Mouse (Mus musculus) liver, embryonic 14.5 days (tissue): ENCODE measurements around the gene Ddost. TPM values are rescaled to one million over a fixed set of nuclear protein-coding genes. Genes with fewer than 3 reads are reported as not detected.
A peak's percentile ranks its signal among the peaks of the same experiment; 100 is the strongest.

Experiments
- ATAC-seq: fragments of 200-750 bp; cut with Nextera tagmentation; 2 replicates; pipeline ENCODE4 v1.8.0; 2017; ENCODE audit warnings: moderate number of reproducible peaks, mild to moderate bottlenecking, moderate library complexity; ENCODE audit not compliant: insufficient read depth
- DNase-seq, 3 experiments: peaks; one replicate each; pipeline ENCODE4 v3.0.0-alpha.2; 2012 to 2013; ENCODE audit warnings: low read depth in 3 of 3, low spot score in 3 of 3
- H3K27ac ChIP-seq: fragments of 300-500 bp; sonication (generic); 2 replicates; pipeline ENCODE4 v1.5.1; 2014; ENCODE audit warnings: moderate library complexity, mild to moderate bottlenecking, control low read depth, inconsistent platforms
- H3K27me3 ChIP-seq: fragments of 300-500 bp; sonication (generic); 2 replicates; pipeline ENCODE4 v1.6.1; 2014; ENCODE audit warnings: mild to moderate bottlenecking, low read length, moderate library complexity; ENCODE audit not compliant: control insufficient read depth, insufficient read depth
- H3K36me3 ChIP-seq: fragments of 300-500 bp; sonication (generic); replicated peaks from 2 replicates; pipeline ENCODE4 v1.6.1; 2014; ENCODE audit warnings: low read depth; ENCODE audit not compliant: control insufficient read depth, insufficient read depth
- H3K4me1 ChIP-seq, 2 experiments: fragments of 200-500 bp in 1 of 2; fragments of 300-500 bp in 1 of 2; sonication (generic) in 1 of 2; replicated peaks; 2 replicates each; pipeline ENCODE4 v1.6.1; 2012 to 2014; ENCODE audit warnings: antibody characterized with exemption in 1 of 2, inconsistent platforms in 1 of 2, low read length in 1 of 2; ENCODE audit not compliant: control insufficient read depth in 2 of 2, insufficient read depth in 2 of 2
- H3K4me2 ChIP-seq: fragments of 300-500 bp; sonication (generic); 2 replicates; pipeline ENCODE4 v1.6.1; 2014; ENCODE audit warnings: low read depth, mild to moderate bottlenecking, control low read depth, moderate library complexity
- H3K4me3 ChIP-seq, 2 experiments: fragments of 200-500 bp in 1 of 2; fragments of 300-500 bp in 1 of 2; sonication (generic) in 1 of 2; 2 replicates each; pipeline ENCODE4 v1.5.1; 2012 to 2014; ENCODE audit warnings: low read depth in 2 of 2, low read length in 2 of 2, mild to moderate bottlenecking in 2 of 2, control low read depth in 1 of 2, inconsistent platforms in 1 of 2, moderate library complexity in 1 of 2; ENCODE audit not compliant: insufficient read depth in 1 of 2
- H3K9ac ChIP-seq: fragments of 300-500 bp; sonication (generic); replicated peaks from 2 replicates; pipeline ENCODE4 v1.6.1; 2014; ENCODE audit warnings: mild to moderate bottlenecking, control low read depth, moderate library complexity
- H3K9me3 ChIP-seq: fragments of 300-500 bp; sonication (generic); 2 replicates; pipeline ENCODE4 v1.6.1; 2016; ENCODE audit warnings: low read length, mixed read lengths; ENCODE audit not compliant: control insufficient read depth
- CTCF ChIP-seq: IDR thresholded peaks from 2 replicates; pipeline ENCODE4 v1.5.1; 2016; ENCODE audit warnings: antibody characterized with exemption, low read depth, control low read depth
- EP300 ChIP-seq: IDR thresholded peaks from 2 replicates; pipeline ENCODE4 v1.6.1; 2016; ENCODE audit warnings: antibody characterized with exemption, low read depth
- WGBS: fragments of 180-500 bp; shearing (Covaris S2); extraction: QIAGEN DNeasy Blood & Tissue Kit; methylation state at CpG from one replicate; pipeline ENCODE4 v1.1.7; 2014; ENCODE audit not compliant: insufficient replicate concordance; 5-methylcytosine and 5-hydroxymethylcytosine counted together
- polyA plus RNA-seq, 2 experiments: library from polyadenylated mRNA; depleted of rRNA in 1 of 2; stranded (reverse) in 1 of 2; unstranded in 1 of 2; fragments of >200 nt; fragmentation: Nextera tagmentation in 1 of 2; extraction: Ambion mirVana in 1 of 2; gene quantifications; 2 replicates each; pipeline versions ENCODE4 v1.2.1 to v1.2.3; 2012 to 2014

Ddost gene
- polyA plus RNA-seq, 2 experiments, result 91.7 to 135 TPM

DNA sequence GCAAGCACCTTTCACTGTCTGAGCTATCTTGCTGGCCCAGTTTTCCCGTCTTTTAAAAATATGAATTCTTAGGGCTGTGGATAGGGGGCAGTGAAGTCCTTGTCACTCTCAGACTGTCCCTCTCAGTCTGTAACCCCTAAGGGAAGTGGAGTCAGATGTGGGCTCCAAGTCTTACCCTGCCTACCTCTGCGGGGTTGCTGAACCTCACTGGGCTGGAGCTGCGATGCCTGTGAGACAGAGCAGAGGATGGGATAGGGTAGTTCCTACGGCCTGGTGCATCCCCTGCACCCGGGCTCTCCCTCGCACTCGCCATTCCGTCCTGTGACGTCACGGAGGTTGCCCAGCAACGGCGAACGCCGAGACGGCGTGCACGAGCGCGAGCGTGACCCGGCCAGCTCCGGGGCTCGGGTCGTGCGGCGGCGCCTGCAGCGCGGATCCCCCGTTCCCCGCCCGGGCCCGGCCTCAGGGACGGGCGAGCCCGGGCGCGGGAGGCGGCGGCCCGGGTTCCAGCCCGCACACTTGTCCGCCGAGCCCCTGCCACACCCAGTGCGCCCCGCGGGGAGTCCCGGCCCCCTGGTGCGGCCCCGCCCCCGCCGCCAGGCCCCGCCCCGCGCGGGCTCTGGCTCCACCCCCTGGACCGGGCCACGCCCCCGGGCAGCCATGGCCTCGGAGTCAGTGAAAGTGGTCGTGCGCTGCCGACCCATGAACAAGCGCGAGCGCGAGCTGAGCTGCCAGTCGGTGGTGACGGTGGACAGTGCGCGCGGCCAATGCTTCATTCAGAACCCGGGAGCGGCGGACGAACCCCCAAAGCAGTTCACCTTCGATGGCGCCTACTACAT is 42.5 kb upstream of the Ddost start:
- no peak overlapping the region for H3K27ac ChIP-seq
- peak; percentile 43 to 54 (median 46) for DNase-seq

DNA sequence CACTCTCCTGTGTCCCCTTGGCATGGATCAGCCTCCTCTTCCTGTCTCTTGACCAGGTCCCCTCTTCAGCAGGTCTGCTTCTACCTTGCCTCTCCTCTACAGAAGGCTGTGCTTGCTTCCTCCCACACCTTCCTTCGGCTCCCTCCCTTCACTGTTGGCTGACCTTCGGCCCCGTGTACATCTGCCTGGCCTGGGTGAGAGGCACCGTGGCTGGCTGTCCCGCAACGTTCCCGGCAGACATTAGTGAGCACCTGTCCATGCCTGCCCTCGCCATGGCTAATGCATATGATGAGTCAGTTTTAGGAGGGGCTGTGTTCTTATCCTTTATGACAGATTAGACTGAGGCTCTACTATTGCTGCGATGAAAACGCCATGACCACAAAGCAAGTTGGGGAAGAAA is 36.7 kb upstream of the Ddost start:
- no peak overlapping the region for H3K27ac ChIP-seq
- H3K9me3 ChIP-seq, result no peaks in the 10 kb centered on the region
- no peak for TF ChIP-seq EP300
- no peak for TF ChIP-seq CTCF
- H3K36me3 ChIP-seq, result no peaks in the 10 kb centered on the region
- no peak overlapping the region for H3K4me2 ChIP-seq
- WGBS, result 66% methylated on average over 10 of the region's 10 CpGs
- peaks cover 0 to 1% of the 10 kb centered on the region in 2 experiments; a peak in 1 of 4 replicates for H3K4me1 ChIP-seq
- ATAC-seq, result no peak
- DNase-seq, result no peak
- H3K27me3 ChIP-seq, result no peaks in the 10 kb centered on the region; the same call in none of the 2 replicates
- H3K4me3 ChIP-seq, result no peak overlapping the region
- H3K9ac ChIP-seq, result no peak overlapping the region

More for the DNA sequence above, 42.5 kb upstream of the Ddost start:
- H3K27me3 ChIP-seq, result no peaks in the 10 kb centered on the region; the same call in none of the 2 replicates
- peaks cover 0 to 4% of the 10 kb centered on the region in 2 experiments; a peak in 1 of 4 replicates for H3K4me1 ChIP-seq
- TF ChIP-seq CTCF, result 0 out of 2 replicates have a peak, but pooled peaks have one; percentile 27
- no peak for TF ChIP-seq EP300
- H3K4me2 ChIP-seq, result peak overlapping the region; percentile 75
- H3K9me3 ChIP-seq, result no peaks in the 10 kb centered on the region
- peak overlapping the region; percentile 13; the same call in 1 of the 2 replicates for H3K9ac ChIP-seq
- peak; percentile 82 for ATAC-seq
- under 1% methylated on average over 76 of the region's 78 CpGs for WGBS
- no peaks in the 10 kb centered on the region for H3K36me3 ChIP-seq
- peak overlapping the region; percentile 65 to 66 for H3K4me3 ChIP-seq

DNA sequence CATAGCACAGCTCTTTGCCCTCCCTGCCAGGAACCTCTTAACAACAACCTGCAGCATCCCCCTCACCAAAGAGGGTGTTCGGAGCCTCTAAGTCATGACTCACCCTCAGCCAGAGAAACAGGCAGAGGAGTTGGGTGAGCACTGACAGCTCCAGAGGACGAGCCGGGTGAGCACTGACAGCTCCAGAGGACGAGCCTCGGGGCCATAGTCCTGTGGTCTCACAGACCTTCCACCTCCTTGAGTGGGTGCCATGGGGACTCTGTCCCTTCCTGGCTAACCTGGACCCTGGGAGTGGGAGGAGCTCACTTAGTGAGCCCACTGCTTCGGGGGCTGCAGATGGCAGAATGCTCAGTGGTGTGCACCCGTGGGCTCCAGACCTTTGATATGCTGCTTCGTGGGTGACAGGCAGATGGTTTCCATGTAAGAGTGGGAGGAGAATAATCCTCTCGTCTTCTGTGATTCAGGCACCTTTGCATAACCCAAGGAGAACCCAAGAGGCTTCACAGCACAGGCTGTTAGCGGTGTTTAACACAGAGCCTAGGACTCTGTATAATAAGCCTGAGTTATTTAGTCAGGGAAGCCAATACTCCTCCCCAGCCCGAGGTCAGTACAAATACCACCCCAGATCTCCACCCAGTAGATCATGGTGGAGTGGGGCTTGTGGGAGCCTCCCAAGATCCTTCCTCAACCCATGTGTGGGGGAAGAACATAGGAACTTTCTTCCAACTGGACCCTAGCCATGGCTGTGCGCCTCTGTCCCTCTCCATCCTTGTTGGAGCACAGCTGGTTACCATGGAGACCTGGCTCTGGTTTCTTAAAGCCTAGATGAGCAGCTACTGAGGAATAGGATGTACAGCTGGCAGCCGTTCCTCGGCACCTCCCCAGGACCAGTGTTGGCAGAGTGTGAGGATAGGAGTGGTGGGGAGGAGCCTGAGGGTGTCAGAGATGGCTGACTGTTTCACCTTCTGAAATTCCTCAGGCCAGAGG is 32.2 kb upstream of the Ddost start:
- H3K27ac ChIP-seq, result no peak overlapping the region
- no peaks in the 10 kb centered on the region for H3K9me3 ChIP-seq
- no peak for TF ChIP-seq CTCF
- TF ChIP-seq EP300, result no peak
- H3K36me3 ChIP-seq, result no peaks in the 10 kb centered on the region
- H3K9ac ChIP-seq, result no peak overlapping the region
- DNase-seq (no peak), ATAC-seq (no peak)
- 52% methylated on average over 14 of the region's 14 CpGs for WGBS
- H3K27me3 ChIP-seq, result no peaks in the 10 kb centered on the region
- no peaks in the 10 kb centered on the region for H3K4me1 ChIP-seq
- H3K4me2 ChIP-seq, result no peak overlapping the region
- no peak overlapping the region for H3K4me3 ChIP-seq

- no peak overlapping the region for H3K4me2 ChIP-seq
- no peaks in the 10 kb centered on the region for H3K27me3 ChIP-seq
- TF ChIP-seq CTCF (no peak), EP300 (no peak)
- no peak for ATAC-seq
- no peaks in the 10 kb centered on the region for H3K36me3 ChIP-seq
- H3K4me3 ChIP-seq, result no peak overlapping the region
- H3K9ac ChIP-seq, result no peak overlapping the region
- DNase-seq, result no peak
- no peaks in the 10 kb centered on the region for H3K4me1 ChIP-seq
- H3K27ac ChIP-seq, result no peak overlapping the region
- H3K9me3 ChIP-seq, result no peaks in the 10 kb centered on the region
- WGBS, result 65% methylated on average over 7 of the region's 7 CpGs
These were observed 26.2 kb upstream of the Ddost start for GRCm38 (mm10) chr4:138278346-138278745.
